Mouse (Mus musculus) midbrain, embryonic 13.5 days (tissue): ENCODE data around the gene Inka2. TPM values are rescaled to one million over a fixed set of nuclear protein-coding genes. Genes with fewer than 3 reads are reported as not detected.

Experiments used
- ATAC-seq: fragments of 200-750 bp; cut with Nextera tagmentation; 2 replicates; pipeline ENCODE4 v1.8.0; 2017; ENCODE audit warnings: mild to moderate bottlenecking, moderate TSS enrichment, moderate library complexity
- H3K27ac ChIP-seq: fragments of 300-500 bp; sonication (generic); 2 replicates; pipeline ENCODE4 v1.5.1; 2015; ENCODE audit warnings: inconsistent platforms, mild to moderate bottlenecking, moderate library complexity
- H3K27me3 ChIP-seq: fragments of 300-500 bp; sonication (generic); 2 replicates; pipeline ENCODE4 v1.6.1; 2015; ENCODE audit warnings: mild to moderate bottlenecking, inconsistent platforms
- H3K36me3 ChIP-seq: fragments of 300-500 bp; sonication (generic); 2 replicates; pipeline ENCODE4 v1.6.1; 2015; ENCODE audit warnings: mild to moderate bottlenecking, inconsistent platforms
- H3K4me1 ChIP-seq: fragments of 300-500 bp; sonication (generic); replicated peaks from 2 replicates; pipeline ENCODE4 v1.6.1; 2015; ENCODE audit warnings: inconsistent platforms
- H3K4me2 ChIP-seq: fragments of 300-500 bp; sonication (generic); replicated peaks from 2 replicates; pipeline ENCODE4 v1.6.1; 2015; ENCODE audit warnings: moderate library complexity, mild to moderate bottlenecking, inconsistent platforms
- H3K4me3 ChIP-seq: fragments of 300-500 bp; sonication (generic); replicated peaks from 2 replicates; pipeline ENCODE4 v1.5.1; 2015; ENCODE audit warnings: mild to moderate bottlenecking, inconsistent platforms
- H3K9ac ChIP-seq: fragments of 300-500 bp; sonication (generic); replicated peaks from 2 replicates; pipeline ENCODE4 v1.6.1; 2015; ENCODE audit warnings: mild to moderate bottlenecking, inconsistent platforms
- H3K9me3 ChIP-seq: fragments of 300-500 bp; sonication (generic); 2 replicates; pipeline ENCODE4 v1.6.1; 2016; ENCODE audit warnings: mild to moderate bottlenecking, inconsistent platforms
- WGBS: fragments of 180-500 bp; shearing (Covaris S2); methylation state at CpG from one replicate; pipeline ENCODE4 v1.1.7; 2015; 5-methylcytosine and 5-hydroxymethylcytosine counted together
- polyA plus RNA-seq: library from polyadenylated mRNA; unstranded; fragments of >200 nt; fragmentation: Nextera tagmentation; extraction: Ambion mirVana; gene quantifications from 2 replicates; pipeline ENCODE4 v1.2.1, GENCODE M21; 2015

Inka2 gene
- polyA plus RNA-seq, 1 experiment from 2014 or later, result 2.4 TPM

DNA sequence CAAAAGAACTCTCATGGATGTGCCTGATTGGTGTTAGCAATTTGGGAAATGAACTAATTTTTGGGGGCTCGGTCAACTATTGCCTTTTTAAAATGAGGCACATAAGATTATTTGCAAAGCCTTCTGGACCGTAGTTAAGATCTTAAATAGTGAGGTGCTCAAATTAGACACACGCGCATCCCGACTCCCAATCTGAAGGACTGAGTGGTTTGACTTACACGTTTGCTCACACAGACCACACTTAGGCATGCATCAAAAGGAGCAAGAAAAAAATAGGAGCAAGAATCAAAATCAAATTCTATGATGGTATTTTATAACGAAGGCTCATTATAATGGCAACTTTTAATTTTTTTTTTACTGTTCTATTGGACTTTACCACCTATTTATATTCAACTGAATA, 32.7 kb downstream of the Inka2 start:
- H3K4me3 ChIP-seq, result no peak overlapping the region
- no peaks in the 10 kb centered on the region for H3K9me3 ChIP-seq
- H3K36me3 ChIP-seq, result peaks cover 17% of the 10 kb centered on the region; the same call in 1 of the 2 replicates
- no peaks in the 10 kb centered on the region for H3K27me3 ChIP-seq
- no peak overlapping the region for H3K27ac ChIP-seq
- ATAC-seq, result no peak
- H3K9ac ChIP-seq, result no peak overlapping the region
- WGBS, result 95% methylated on average over 7 of the region's 7 CpGs
- H3K4me2 ChIP-seq, result no peak overlapping the region
- H3K4me1 ChIP-seq, result no peaks in the 10 kb centered on the region

- no peaks in the 10 kb centered on the region for H3K4me1 ChIP-seq
- no peak overlapping the region for H3K4me3 ChIP-seq
- H3K4me2 ChIP-seq, result no peak overlapping the region
- ATAC-seq, result no peak
- H3K9me3 ChIP-seq, result no peaks in the 10 kb centered on the region
- peaks cover 17% of the 10 kb centered on the region; the same call in 1 of the 2 replicates for H3K36me3 ChIP-seq
- H3K9ac ChIP-seq, result no peak overlapping the region
- no peaks in the 10 kb centered on the region for H3K27me3 ChIP-seq
- H3K27ac ChIP-seq, result no peak overlapping the region
- WGBS, result 92% methylated on average over 3 of the region's 3 CpGs
These were observed 33.3 kb downstream of the Inka2 start for GRCm38 (mm10) chr3:105737666-105738065.

DNA sequence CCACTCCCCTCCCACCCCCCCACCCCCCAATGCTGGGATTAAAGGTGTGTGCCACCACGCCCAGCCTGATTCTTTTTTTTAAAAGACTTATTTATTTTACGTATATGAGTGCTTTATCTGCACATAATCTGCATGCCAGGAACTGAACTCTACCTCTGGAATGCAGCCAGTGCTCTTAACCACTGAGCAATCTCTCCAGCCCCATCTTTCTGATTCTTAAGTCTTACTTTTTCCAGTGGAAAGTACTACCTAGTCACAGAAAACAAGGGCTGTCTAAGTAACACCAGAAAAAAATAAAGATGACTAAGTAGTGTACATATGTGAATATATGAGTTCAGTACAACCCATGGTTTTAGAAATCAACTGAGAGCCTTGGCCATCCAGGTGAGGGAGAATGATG, 42.1 kb downstream of the Inka2 start:
- Histone ChIP-seq H3K4me3 (no peak overlapping the region), H3K9ac (no peak overlapping the region), H3K36me3 (0 out of 2 replicates have a peak, but pooled peaks cover 2% of the 10 kb centered on the region), H3K27ac (no peak overlapping the region), H3K9me3 (no peaks in the 10 kb centered on the region), H3K4me2 (no peak overlapping the region), H3K27me3 (no peaks in the 10 kb centered on the region), H3K4me1 (no peaks in the 10 kb centered on the region)
- WGBS, result 96% methylated on average over 2 of the region's 2 CpGs
- ATAC-seq, result no peak

DNA sequence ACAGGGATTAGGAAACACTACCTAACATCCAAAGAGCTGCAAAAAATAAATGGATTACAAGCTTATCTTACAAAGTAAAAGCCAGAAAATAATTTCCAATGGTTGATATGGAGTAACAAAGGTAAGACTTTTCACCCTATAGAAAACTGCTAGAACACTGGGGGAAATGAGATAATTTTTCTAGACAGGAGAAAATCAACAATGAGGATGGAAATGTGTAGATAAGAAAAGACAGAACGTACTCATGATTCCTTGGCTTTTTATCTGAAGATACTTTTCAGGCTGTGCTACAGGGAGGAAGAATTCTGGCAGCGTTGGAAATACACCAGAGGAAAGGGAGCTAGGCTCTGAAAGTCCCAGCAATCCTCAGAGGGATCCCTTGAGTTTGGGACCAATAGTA, 46.4 kb downstream of the Inka2 start:
- H3K27ac ChIP-seq, result no peak overlapping the region
- H3K27me3 ChIP-seq, result no peaks in the 10 kb centered on the region
- H3K4me2 ChIP-seq, result no peak overlapping the region
- no peak for ATAC-seq
- H3K36me3 ChIP-seq, result 0 out of 2 replicates have a peak, but pooled peaks cover 2% of the 10 kb centered on the region
- no peak overlapping the region for H3K4me3 ChIP-seq
- no peaks in the 10 kb centered on the region for H3K9me3 ChIP-seq
- H3K9ac ChIP-seq, result no peak overlapping the region
- no peaks in the 10 kb centered on the region for H3K4me1 ChIP-seq
- 86% methylated on average over 2 of the region's 2 CpGs for WGBS

GRCm38 (mm10) chr3:105754184-105754583, 49.8 kb downstream of the Inka2 start:
- no peaks in the 10 kb centered on the region for H3K27me3 ChIP-seq
- no peak for ATAC-seq
- H3K27ac ChIP-seq, result no peak overlapping the region
- H3K36me3 ChIP-seq, result no peaks in the 10 kb centered on the region
- peaks cover 10% of the 10 kb centered on the region for H3K4me1 ChIP-seq
- 84% methylated on average over 3 of the region's 3 CpGs for WGBS
- no peak overlapping the region for H3K4me2 ChIP-seq
- H3K9ac ChIP-seq, result no peak overlapping the region
- no peaks in the 10 kb centered on the region for H3K9me3 ChIP-seq
- no peak overlapping the region for H3K4me3 ChIP-seq

- ATAC-seq, result no peak
- no peak overlapping the region for H3K27ac ChIP-seq
- H3K4me3 ChIP-seq, result no peak overlapping the region
- H3K4me1 ChIP-seq, result peaks cover 10% of the 10 kb centered on the region
- H3K36me3 ChIP-seq, result no peaks in the 10 kb centered on the region
- no peaks in the 10 kb centered on the region for H3K27me3 ChIP-seq
- no peak overlapping the region for H3K9ac ChIP-seq
- 98% methylated on average over 9 of the region's 9 CpGs for WGBS
- no peak overlapping the region for H3K4me2 ChIP-seq
- no peaks in the 10 kb centered on the region for H3K9me3 ChIP-seq
These were observed 50.7 kb downstream of the Inka2 start for GRCm38 (mm10) chr3:105755123-105755522.

GRCm38 (mm10) chr3:105756505-105756904, 52.1 kb downstream of the Inka2 start:
- Histone ChIP-seq H3K27ac (no peak overlapping the region), H3K27me3 (no peaks in the 10 kb centered on the region), H3K9me3 (no peaks in the 10 kb centered on the region), H3K4me2 (no peak overlapping the region), H3K36me3 (no peaks in the 10 kb centered on the region), H3K4me1 (peaks cover 10% of the 10 kb centered on the region), H3K4me3 (no peak overlapping the region), H3K9ac (no peak overlapping the region)
- WGBS, result 82% methylated on average over 2 of the region's 2 CpGs
- no peak for ATAC-seq

DNA sequence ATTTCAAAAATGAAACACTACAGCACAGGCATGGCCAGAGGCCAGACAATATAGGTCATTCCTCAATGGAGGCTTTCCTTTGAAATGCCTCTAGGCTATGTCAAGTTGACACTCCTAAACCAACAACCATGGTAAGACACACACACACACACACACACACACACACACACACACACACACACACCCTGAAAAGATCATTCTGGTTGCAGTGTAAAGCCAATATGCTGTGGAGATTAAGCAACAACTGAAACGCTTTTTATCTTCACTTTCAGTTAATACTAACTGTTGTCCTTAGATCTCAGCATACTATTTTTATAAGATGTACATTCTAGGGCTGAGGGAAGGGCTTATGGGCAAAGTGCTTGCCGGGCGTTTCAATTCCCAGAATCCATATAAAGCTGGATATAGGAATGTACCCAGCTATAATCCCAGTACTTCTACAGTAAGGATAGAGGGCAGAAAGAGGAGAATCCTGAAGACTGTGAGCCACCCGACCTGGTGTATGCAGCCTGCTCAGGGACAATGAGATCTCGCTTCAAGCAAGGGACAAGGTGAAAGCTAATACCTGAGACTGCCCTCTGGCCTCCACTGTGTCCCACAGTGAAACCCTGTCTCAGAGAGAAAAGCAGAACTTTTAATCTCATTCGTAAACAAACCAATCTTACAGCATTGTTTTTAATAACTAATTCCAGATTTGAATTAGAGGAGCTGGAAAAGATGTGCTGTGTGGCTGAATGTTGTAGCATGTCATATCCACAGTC, 53.1 kb downstream of the Inka2 start:
- H3K27ac ChIP-seq, result no peak overlapping the region
- H3K4me3 ChIP-seq, result no peak overlapping the region
- ATAC-seq, result 0 out of 2 replicates have a peak, but pooled peaks have one; percentile 27
- H3K4me2 ChIP-seq, result no peak overlapping the region
- peaks cover 10% of the 10 kb centered on the region for H3K4me1 ChIP-seq
- no peaks in the 10 kb centered on the region for H3K27me3 ChIP-seq
- no peak overlapping the region for H3K9ac ChIP-seq
- 75% methylated on average over 6 of the region's 6 CpGs for WGBS
- no peaks in the 10 kb centered on the region for H3K36me3 ChIP-seq
- H3K9me3 ChIP-seq, result no peaks in the 10 kb centered on the region

DNA sequence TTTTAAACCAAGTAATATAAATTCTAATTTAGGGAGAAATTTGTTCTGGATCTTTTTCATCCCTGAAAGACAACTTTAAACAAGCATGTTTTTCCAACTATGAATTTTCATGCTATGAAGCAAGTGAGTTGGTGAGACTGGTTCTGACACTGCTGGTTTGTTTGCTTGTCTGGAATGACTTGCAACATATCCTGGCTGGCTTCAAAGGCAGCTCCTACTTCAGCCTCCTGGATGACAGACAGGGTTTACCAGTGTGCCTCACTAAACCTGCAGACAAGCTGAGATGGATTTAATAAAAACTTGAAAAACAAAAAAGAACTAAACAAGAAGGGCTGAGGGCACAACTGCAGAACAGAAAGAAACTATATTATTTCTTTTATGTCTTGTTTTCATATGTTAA, 53.7 kb downstream of the Inka2 start:
- peaks cover 11% of the 10 kb centered on the region for H3K4me1 ChIP-seq
- no peaks in the 10 kb centered on the region for H3K9me3 ChIP-seq
- no peaks in the 10 kb centered on the region for H3K27me3 ChIP-seq
- no peak overlapping the region for H3K4me2 ChIP-seq
- no peaks in the 10 kb centered on the region for H3K36me3 ChIP-seq
- no peak for ATAC-seq
- no peak overlapping the region for H3K27ac ChIP-seq
- no peak overlapping the region for H3K9ac ChIP-seq
- H3K4me3 ChIP-seq, result no peak overlapping the region

DNA sequence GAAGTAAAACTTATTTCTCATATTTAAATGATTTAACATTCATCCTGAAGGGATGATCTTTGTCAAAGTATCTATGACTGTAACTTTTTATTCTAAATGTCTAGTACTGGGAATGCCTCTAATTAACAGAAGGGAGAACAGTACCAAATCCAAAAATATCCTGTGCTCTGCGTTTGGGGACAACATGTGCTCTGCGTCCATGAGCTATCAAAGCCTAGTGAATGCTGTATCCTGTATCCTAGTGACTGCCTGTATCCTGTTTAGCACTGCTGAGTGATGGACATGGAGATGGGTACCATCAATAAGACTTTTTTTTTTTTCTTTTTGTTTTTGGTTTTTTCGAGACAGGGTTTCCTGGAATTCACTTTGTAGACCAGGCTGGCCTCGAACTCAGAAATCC, 54.3 kb downstream of the Inka2 start:
- Histone ChIP-seq H3K36me3 (no peaks in the 10 kb centered on the region), H3K9ac (no peak overlapping the region), H3K27me3 (no peaks in the 10 kb centered on the region), H3K4me3 (no peak overlapping the region), H3K4me1 (peaks cover 14% of the 10 kb centered on the region), H3K9me3 (no peaks in the 10 kb centered on the region), H3K4me2 (no peak overlapping the region), H3K27ac (no peak overlapping the region)
- 89% methylated on average over 4 of the region's 4 CpGs for WGBS
- no peak for ATAC-seq

DNA sequence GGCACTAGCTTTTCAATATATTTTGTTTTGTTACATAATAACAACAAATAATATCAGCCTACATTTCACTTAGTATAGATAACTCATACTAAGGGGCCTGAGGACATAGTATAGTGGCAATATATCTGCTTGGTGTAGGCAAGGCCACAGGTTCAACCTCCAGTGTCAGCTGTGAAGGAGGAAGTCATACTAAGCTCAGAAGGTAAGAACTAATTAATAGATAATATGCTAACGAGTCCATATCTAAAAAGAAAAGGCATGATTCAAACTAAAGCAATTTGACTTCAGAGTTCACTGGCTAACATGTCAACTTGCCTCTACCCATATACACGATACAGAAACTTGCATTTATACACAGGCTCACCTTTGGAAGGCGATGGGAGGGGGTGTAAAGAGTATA, 55.7 kb downstream of the Inka2 start:
- no peak overlapping the region for H3K27ac ChIP-seq
- H3K9me3 ChIP-seq, result no peaks in the 10 kb centered on the region
- no peak for ATAC-seq
- no peak overlapping the region for H3K4me3 ChIP-seq
- no peaks in the 10 kb centered on the region for H3K36me3 ChIP-seq
- no peak overlapping the region for H3K4me2 ChIP-seq
- peaks cover 14% of the 10 kb centered on the region for H3K4me1 ChIP-seq
- H3K27me3 ChIP-seq, result no peaks in the 10 kb centered on the region
- WGBS, result 95% methylated on average over 3 of the region's 3 CpGs
- H3K9ac ChIP-seq, result no peak overlapping the region

- H3K4me1 ChIP-seq, result 0 out of 2 replicates have a peak, but pooled peaks cover 4% of the 10 kb centered on the region
- peak overlapping the region; percentile 26; the same call in 1 of the 2 replicates for H3K27ac ChIP-seq
- H3K9ac ChIP-seq, result no peak overlapping the region
- no peak for ATAC-seq
- no peak overlapping the region for H3K4me2 ChIP-seq
- no peaks in the 10 kb centered on the region for H3K36me3 ChIP-seq
- H3K9me3 ChIP-seq, result no peaks in the 10 kb centered on the region
- 82% methylated on average over 4 of the region's 4 CpGs for WGBS
- no peak overlapping the region for H3K4me3 ChIP-seq
- H3K27me3 ChIP-seq, result no peaks in the 10 kb centered on the region
These were observed 58.9 kb downstream of the Inka2 start for GRCm38 (mm10) chr3:105763132-105763851.
